Mouse (Mus musculus) embryonic facial prominence, embryonic 11.5 days (tissue): Measurements from ENCODE around the gene Pisd. TPM values are rescaled to one million over a fixed set of nuclear protein-coding genes. Genes with fewer than 3 reads are reported as not detected.

Source experiments
- polyA plus RNA-seq: library from polyadenylated mRNA; unstranded; fragments of >200 nt; fragmentation: Nextera tagmentation; extraction: Ambion mirVana; gene quantifications from 2 replicates; pipeline ENCODE4 v1.2.1, GENCODE M21; 2014

Gene Pisd
- polyA plus RNA-seq, 1 experiment from 2014 or later, result 58.9 TPM

Other genes with a start within 250 kb of the Pisd start
- gene Yes1, start 174.5 kb downstream of the Pisd start, polyA plus RNA-seq, result 28.9 and 30.8 TPM in 2 replicates
- gene Gm20671, start 41.5 kb upstream of the Pisd start, polyA plus RNA-seq, result not detected in 2 replicates
- gene Prr14l, start 68.6 kb upstream of the Pisd start, polyA plus RNA-seq, result 12.1 and 13.9 TPM in 2 replicates
- 29.3 and 30.1 TPM in 2 replicates for gene Depdc5, start 78.1 kb upstream of the Pisd start, polyA plus RNA-seq
- gene Ywhah, start 233.2 kb upstream of the Pisd start, polyA plus RNA-seq, result 479 and 494 TPM in 2 replicates